Mouse (Mus musculus) frontal cortex, postnatal 25 days (tissue): Measurements from ENCODE around the gene Rnf214.

Experiments used
- DNase-seq, 2 experiments: peaks; one replicate each; pipeline ENCODE4 v3.0.0; 2022; ENCODE audit warnings: low spot score in 2 of 2

Rnf214 gene

DNA sequence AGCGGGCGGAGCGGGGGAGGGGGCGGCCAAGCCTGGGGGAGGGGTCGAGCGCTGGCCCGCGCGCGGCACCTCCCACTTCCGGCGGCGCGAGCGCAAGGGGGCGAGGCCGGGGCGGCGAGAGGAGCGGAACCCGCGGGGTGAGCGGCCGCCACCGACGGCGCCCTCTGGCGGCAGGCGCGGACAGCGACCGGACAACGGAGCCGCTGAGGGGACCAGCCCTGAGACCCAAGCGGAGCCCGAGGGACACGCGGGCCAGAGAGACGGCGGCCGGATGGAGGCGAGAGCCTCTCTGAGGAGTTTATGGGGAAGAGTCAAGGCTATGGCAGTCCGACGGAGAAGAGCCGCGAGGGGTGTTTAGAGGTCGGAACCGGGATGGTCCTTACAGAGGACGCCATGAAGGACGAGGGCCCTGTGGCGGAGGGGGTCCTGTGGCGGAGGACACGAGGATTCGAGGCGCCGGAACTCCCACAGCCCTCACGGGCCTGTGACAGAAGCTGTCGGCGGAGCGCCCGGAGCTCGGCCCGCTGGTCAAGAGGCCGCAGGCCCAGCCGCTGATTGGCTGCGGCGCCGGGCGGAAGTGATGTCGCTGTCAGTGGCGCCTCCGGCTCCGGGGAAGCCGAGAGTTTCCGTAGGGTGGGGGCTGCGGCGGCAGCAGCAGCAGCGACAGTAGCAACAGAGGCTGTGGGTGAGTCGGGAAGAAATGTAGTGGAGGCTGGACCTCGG is at the start of gene Rnf214, which contains the start of gene Pcsk7:
Rnf214 (minus strand) TSS at position 557 of the 723 bp plus-strand sequence.
Pcsk7 (plus strand) TSS at position 143 of the 723 bp plus-strand sequence.
- peak; percentile 69 to 80 for DNase-seq

GRCm38 (mm10) chr9:45955107-45955963 is 48.6 kb upstream of the Rnf214 start, which contains the start of gene Sidt2:
Gene Sidt2, minus strand, starts transcription at chr9:45955258.
- peak; percentile 74 to 79 for DNase-seq

DNA sequence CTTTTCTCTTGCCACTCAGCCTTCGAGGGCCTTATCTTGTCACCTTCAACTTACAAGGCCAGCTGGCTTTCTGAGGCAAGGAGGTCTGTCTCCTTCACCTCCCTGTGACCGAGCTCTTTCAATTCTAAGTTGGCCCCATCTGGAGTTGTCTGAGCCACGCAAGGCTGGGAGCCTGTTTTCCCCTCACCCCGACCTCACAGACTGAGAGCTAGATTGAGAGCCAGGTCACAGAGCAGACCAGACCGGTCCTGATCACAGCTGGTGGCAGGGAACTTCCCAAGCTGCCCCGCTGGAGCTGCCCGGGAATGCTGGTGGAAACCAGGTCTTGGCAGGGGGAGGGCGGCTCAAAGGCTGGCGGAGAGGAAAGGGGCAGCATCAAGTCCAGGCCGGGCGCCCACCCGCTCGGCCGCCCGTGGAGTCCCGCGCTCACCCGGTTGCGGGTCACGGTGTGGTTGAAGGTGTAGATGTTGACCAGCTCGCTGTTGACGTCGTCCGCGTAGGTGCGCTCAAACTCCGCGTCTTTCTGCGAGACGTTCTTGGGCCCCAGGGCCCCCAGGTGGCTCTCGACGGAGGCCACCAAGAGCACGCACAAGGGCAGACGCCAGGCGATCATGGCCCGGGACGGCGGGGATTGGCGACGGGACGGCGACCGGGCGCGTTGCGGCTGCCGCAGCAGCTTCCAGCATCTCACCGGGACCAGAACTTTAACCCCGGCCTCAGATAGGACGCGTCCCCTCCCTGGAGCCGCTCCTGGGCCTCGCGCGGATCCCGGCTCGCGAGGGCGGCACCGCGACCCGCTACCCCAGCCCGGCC is 47.8 kb upstream of the Rnf214 start:
- DNase-seq = no peak

DNA sequence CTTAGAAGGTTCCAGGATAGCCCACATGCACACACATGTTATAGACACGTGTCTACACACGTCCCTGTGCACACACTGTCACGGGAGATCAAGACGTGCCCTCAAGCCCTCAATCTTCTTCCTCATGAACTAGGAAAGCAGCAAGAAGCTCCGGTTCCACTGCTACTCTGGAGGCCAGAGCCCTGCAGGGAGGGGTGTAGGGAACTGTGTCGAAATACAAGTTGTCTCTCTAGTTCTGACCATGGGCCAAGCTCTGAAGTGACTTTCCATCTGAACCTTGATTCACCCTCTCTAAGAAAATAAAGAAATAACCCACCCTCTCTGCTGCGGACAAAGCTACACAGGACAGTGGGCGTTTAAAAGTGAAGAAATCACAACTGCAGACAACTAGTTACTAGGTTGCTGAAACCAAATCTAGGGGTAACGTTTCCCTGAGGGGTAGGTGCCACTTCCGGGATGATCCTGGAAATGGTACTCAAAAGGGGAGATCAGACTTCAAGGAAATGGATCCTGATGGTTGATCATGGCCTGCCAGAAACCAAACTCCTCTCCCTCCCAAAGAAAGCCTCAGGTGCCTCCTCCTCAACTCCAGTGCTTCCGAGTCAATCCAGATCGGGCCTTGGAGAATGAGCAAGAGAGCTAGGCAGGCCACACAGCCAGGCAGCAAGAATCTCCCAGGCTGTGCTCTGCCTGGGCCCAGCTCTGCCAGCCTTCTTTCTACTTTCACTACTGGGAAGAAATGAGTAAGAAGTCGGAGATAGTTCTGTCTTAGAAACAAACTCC is 47.0 kb upstream of the Rnf214 start:
- DNase-seq = no peak

DNA sequence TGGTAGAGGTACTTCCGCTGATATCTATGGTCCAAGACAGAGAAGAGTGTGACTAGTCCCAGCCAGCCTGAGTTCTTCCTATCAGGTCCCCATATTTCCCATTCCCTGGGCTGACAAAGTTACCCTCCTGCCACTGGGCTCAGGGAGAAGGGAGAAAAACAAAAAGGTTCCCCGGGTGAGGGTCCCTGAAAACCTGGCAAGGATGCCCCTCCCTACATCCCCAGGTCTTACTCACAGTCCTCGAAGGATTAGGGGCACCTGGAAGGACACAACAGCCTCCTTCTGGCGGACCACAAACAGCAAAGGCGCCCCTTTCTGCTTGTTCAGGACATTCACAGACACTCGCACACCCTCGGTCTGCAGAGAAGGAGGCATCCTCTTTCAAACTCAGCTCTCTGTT is 46.2 kb upstream of the Rnf214 start:
- DNase-seq = no peak

DNA sequence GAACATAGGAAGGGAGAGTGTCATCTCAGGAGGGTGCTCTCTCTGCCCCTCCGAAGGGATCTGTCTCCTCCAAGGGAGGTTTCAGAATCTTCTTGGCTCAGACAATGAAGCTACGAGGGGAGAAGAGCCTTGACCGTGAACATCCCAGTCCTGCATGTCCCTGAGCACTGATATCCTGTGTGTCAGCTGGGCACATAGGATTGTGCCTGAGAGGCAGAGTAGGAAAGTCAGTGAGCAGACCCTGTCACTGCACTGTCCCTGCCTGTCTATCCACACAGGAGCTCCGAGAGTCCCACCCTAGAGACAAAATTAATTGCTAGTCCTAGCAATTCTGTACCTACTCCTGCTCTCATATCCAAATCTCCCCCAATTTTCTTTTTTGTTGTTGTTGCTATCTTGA is 45.3 kb upstream of the Rnf214 start:
- no peak for DNase-seq

DNA sequence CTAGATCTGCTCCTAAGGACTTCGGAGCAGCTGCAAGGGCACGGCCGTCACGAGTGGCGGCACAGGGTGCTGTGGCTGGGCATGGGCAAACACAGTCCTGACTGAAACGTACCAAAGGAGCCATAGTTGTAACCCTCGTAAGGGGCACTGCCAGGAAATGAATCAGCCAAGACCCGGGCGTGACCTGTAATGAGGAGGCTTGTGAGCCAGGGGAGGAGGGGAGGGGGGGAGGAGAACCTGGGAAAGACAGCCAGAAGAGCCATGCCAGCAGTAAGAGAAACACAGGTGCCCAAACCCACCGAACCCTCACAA is 40.1 kb upstream of the Rnf214 start:
- DNase-seq = no peak

DNA sequence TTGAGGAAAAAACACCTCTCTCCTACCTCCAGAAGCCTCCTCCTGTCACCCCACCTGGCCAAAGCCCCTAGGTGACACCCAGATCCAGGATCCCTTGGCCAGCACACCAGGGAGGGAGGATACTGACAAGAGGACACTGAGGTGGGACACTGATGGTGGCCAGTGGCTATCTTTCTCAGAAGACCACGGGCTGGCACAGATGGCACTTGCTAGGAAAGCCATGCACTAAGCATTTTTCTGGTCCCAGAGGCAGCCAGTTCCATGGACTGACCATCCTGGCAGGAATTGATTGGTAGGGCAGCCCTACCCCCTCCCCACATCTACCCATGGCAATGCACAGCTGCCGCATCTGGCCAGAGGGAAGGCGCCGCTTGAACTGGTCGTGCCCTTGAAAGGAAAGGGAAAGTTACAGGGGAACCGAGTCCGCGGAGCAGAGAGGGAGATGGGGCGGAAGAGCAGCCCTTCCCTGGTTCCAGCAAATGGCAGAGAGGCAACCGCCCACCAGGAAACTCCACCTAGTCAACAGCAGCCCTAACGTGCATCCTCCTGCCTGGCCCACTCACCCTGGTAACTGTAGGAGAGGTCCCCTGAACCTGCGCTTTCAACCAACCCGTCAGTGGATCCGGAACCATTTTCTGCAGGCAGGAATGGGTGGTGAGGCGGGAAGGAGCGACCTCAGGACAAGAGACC is 39.6 kb upstream of the Rnf214 start:
- DNase-seq = no peak

DNA sequence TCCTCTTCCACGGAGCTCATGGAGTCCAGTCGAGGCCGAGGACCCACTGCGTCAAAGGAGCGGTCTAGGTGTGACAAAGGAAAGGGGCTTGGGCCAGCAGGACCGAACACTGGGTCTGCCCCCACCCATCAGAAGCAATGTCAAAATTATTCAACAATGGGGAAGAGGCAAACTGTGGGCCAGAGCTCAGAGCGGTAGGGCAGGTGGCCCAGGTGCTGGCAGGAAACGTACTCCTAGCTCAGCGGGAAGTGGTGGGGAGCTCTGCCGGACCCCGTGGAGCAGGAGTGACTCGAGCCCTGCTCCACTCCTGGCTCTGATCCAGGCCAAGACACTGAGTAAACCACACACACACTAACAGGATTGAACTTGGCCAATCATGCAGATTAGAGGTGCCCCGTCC is 39.0 kb upstream of the Rnf214 start:
- DNase-seq = no peak

DNA sequence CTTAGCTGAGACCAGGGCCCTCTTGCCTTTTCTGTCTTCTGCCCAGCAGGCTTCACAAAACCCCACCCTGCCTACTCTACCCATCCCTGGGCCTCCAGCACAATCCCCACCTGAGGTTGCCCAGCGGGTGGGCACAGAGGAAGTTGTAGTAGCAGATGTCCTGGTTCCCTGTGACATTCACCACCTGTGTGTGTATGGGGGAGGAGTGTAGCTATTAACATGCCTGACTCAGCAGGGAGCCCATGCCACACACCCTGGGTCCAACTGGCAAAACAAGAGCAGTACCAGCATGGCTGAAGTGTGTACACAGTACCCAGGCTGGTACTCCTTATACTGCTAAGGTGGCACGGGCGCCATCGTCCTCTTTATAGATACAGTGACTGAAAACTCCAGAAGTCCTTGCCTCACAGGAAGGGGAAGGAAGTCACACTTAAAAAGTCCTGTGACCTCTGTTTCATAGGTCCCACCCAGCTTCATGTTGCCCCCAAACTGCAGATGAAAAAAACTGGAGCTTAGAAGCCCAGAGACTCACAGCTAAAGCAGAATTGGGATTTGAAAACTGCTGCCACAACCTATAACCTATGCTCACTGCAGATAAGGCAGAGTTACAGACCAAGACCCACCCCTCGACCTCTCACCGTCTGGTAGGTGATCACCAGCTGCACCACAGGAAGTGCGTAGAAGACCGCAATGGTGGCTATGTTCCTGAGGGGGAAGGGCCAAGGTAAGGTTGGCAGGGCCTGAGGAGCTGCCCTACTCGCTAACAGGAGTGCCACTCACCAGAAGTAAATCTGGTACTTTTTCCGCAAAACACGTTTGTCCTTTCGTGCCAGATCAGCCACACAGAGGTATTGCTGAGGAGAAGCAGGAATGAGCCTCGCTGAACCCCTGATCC is 38.0 kb upstream of the Rnf214 start:
- no peak for DNase-seq

DNA sequence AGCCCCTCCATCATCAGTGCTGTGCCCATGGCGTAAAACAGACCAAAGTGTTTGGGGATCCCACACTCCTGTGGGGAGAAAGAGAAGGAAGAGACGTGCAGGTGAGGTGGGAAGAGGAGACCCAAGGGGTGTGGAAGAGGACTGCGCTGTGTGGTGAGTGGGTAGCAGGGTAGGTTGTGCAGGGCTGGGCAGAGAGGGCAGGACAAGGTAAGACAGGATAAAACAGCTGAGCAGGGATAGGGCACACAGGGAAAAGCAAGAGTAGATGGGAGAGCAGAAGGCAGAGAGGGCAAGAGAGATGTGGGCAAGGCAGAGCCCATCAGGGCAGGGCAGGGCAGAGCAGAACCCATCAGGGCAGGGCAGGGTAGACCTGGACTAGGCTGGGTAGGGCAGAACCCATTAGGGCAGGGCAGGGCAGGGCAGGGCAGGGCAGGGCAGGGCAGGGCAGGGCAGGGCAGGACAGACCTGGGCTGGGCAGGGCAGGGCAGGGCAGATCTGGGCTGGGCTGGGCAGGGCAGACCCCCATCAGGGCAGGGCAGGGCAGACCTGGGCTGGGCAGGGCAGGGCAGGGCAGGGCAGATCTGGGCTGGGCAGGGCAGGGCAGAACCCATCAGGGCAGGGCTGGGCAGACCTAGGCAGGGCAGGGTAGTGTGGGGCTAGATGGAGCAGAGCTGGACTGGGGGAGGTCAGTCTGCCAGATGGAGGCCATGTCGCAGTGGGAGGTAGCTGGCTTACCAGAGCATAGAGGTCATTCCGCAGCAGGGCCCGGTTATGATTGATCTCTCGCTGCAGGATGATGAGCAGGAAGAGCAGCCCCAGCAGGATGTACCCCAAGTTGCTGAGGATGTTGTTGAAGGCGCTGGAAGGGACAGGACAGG is 37.2 kb upstream of the Rnf214 start:
- no peak for DNase-seq

DNA sequence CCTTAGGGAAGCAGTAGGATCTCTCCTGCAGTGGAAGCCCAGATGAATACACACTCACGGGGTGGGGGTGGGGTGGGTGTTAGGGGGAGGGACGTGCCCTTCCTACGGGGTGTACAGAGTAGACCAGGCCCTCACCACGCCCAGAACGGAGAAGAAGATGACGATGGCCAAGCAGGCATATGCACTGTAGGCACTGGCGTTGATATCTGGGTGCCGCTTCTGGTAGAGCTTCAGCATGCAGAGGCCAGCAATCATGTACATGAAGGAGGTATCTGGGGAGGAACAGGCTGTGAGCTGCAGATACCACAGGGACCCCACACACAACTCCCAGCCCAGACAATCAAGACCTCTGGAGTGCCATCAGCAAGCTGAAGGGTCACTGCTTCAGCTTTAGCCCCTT is 36.2 kb upstream of the Rnf214 start:
- no peak for DNase-seq

- DNase-seq = no peak
Observed at GRCm38 (mm10) chr9:45942464-45942863, 35.8 kb upstream of the Rnf214 start.

GRCm38 (mm10) chr9:45941329-45941888 is 34.7 kb upstream of the Rnf214 start:
- no peak for DNase-seq

DNA sequence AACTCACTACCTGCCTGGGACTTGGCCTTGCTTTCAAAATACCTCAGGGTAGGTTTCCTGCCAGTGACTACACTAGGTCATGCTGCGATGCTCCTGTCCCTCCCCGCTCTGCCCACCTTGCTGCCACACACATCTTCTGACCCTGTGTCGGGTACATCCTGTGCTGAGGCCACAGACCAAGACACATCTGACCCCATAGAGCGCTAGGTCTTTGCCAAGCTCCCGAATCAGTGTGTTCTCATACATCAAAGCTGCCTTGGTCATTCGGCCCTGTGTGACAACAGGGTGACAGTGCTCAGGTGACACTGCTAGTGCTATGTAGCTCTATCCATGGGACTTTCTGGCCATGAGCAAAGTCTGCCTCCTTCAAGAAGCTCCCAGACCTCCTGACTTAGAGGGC is 33.1 kb upstream of the Rnf214 start:
- DNase-seq = no peak

DNA sequence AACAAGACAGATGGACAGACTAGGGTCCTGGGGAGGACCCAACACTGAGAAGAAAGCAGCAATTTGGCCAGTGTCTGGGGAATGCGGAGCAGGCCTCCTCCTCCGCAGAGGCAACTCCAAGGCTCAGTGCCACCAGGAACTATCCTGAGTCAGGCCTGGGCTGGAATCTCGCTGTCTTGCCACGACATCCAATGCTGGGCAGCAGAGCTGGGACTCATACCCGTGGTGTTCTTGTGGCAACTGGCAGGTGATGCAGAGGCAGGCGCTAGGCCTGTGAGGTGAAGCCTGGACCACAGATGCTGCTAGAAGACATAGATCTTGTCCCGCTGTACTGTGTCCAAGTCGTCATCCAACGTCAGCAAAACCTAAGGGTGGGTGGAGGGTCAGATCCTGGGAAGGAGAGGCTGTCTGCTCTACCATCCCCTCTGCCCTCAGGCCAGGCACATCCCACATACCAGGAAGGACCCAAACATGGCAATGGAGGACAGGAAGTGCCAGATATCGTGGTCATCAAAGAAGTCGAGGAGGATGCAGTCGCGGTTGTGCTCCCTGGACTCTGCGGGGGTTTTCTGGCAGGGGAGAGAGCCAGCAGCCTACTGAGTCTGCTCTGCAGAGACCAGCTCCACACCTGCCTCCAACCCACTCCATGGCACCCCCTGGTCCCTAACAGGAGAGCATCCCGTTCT is 32.4 kb upstream of the Rnf214 start:
- DNase-seq = no peak

DNA sequence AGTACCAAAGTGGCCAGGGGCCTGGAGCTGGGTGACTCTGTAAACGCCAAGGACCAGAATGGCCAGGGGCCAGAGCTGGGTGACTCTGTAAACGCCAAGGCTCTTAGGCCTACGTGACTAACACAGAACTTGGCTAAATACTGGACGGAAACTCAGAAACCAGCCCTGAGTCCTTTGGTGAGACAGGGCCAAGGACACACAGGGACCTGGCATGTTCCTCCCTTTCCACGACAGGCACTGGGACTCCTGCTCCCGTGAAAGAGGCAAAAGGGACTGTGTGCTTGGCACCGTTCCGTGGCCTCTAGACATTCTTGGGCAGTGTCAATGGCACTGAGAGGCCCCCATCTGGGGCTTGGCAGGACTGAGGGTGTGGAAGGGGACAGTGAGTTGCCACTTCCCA is 31.4 kb upstream of the Rnf214 start:
- no peak for DNase-seq

DNA sequence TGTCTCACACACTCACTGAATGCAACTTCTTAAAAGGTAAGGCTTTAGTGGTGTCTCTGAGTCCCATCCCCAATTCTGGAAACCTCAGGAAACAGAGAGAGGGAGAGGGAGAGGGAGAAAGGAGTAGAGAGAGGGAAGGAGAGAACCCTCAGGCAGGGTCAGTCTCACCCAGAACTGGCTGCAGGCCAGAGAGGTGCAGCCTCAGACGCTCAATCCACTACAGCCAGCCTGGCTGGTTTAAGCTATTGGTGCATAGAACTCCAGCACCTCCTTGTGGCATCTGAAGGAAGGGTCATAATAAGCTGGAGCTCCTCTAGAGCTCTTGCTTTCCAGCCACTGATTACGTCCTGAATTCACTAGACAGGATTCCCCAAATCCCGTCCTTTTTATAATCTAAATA is 30.2 kb upstream of the Rnf214 start:
- no peak for DNase-seq
